Comparison of ENCODE assay signal across 8 mouse cellular contexts in the genomic region with DNA sequence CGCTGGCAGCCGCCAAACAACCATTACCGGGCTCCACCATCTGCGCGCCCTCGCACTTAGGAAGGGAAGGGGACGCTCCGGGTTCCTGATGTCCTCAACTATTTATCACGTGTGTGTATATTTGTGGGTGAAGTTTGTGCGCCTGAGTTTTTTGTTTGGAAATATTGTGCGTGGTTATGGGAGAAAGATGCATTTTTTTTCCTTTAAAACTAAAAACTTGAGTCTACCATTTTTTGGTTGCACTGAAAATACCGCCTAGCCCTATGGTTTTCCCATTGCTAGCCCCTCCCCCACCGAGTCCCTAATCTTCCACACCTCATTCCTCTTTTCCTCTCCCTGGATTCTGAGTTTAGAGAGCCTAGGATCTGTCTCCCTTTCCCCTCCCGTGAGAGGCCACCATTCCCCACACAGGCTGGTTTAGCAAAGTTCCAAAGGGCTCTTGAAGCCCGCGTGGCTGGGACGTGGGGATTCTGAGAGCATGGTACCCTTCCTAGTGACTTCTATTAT. TPM values are rescaled to one million over a fixed set of nuclear protein-coding genes. Genes with fewer than 3 reads are reported as not detected.
DNase-seq lines count a peak whose midpoint lies in the region; ATAC-seq and TF ChIP-seq lines count a peak whose summit lies in the region.
"Had no signal": no experiment of that assay in that cellular context is flagged by ENCODE, and none has a peak within 500 bp of the region (broad histone marks: within the 10 kb centered on the region; RNA-seq: fewer than 3 reads in every experiment).

No protein-coding gene starts in this region.

- H3K36me3 ChIP-seq in spleen, adult 2 months (ENCODE audit: control insufficient read depth, insufficient read depth, low read length): no peaks in the 10 kb centered on the region
- no peaks in the 10 kb centered on the region for H3K36me3 ChIP-seq in limb, embryonic 14.5 days (ENCODE audit: control insufficient read depth, insufficient read depth, low read length)
- H3K36me3 ChIP-seq in stomach, postnatal 0 days (ENCODE audit: control insufficient read depth, insufficient read depth, low read length): no peaks in the 10 kb centered on the region

- TF ChIP-seq POLR2A in spleen, adult 2 months (IDR thresholded peaks at IDR 0.05; ENCODE audit: low read depth, low read length): no peak
- TF ChIP-seq POLR2A in embryonic fibroblast, embryonic 13.5 days (IDR thresholded peaks at IDR 0.05; ENCODE audit: low read depth, low read length): no peak
- no peak for TF ChIP-seq POLR2A in limb, embryonic 14.5 days (IDR thresholded peaks at IDR 0.05; ENCODE audit: borderline replicate concordance, extremely low read depth, insufficient read depth, insufficient read length)

- TF ChIP-seq EP300 in stomach, postnatal 0 days (optimal IDR thresholded peaks at IDR 0.05): no peak

- peak overlapping the region; percentile 54; the same call in 1 of the 2 replicates for H3K4me3 ChIP-seq in spleen, adult 2 months (ENCODE audit: extremely low read depth, insufficient read depth, insufficient read length)
- peak overlapping the region; percentile 15; the same call in 1 of the 2 replicates for H3K4me3 ChIP-seq in embryonic fibroblast, embryonic 13.5 days (ENCODE audit: insufficient read depth, low read length)
- H3K4me3 ChIP-seq in limb, embryonic 14.5 days (replicated peaks; ENCODE audit: low read length): peak overlapping the region; percentile 55
- H3K4me3 ChIP-seq in stomach, postnatal 0 days (ENCODE audit: low read depth, low read length): peak overlapping the region; percentile 58

- peaks cover 3% of the 10 kb centered on the region; the same call in 1 of the 2 replicates for H3K27me3 ChIP-seq in spleen, adult 2 months (ENCODE audit: control insufficient read depth, insufficient read depth, low read length)
- H3K27me3 ChIP-seq in limb, embryonic 14.5 days (ENCODE audit: control insufficient read depth, insufficient read depth, low read length): peaks cover 58% of the 10 kb centered on the region
- no peaks in the 10 kb centered on the region; the same call in 1 of the 2 replicates for H3K27me3 ChIP-seq in stomach, postnatal 0 days (ENCODE audit: control insufficient read depth, insufficient read depth, low read length)

- H3K4me2 ChIP-seq in limb, embryonic 14.5 days (replicated peaks; ENCODE audit: low read depth, low read length, severe bottlenecking): peak overlapping the region; percentile 88
- peak overlapping the region; percentile 85 for H3K4me2 ChIP-seq in stomach, postnatal 0 days (replicated peaks; ENCODE audit: low read depth)

- H3K9me3 ChIP-seq in limb, embryonic 14.5 days (ENCODE audit: control insufficient read depth, low read length): no peaks in the 10 kb centered on the region
- no peaks in the 10 kb centered on the region for H3K9me3 ChIP-seq in stomach, postnatal 0 days (ENCODE audit: control insufficient read depth, low read length)

- H3K27ac ChIP-seq in spleen, adult 2 months (ENCODE audit: insufficient read depth, low read length): no peak overlapping the region; the same call in 1 of the 2 replicates
- no peak overlapping the region for H3K27ac ChIP-seq in embryonic fibroblast, embryonic 13.5 days (ENCODE audit: insufficient read depth, low read length)
- H3K27ac ChIP-seq in limb, embryonic 14.5 days (replicated peaks; ENCODE audit: low read depth, low read length): no peak overlapping the region
- H3K27ac ChIP-seq in stomach, postnatal 0 days (replicated peaks): peak overlapping the region; percentile 96

- WGBS in spleen, adult 2 months: 7% methylated on average over 17 of the region's 17 CpGs
- WGBS in limb, embryonic 14.5 days: 1% methylated on average over 16 of the region's 17 CpGs
- 4% methylated on average over 17 of the region's 17 CpGs for WGBS in stomach, postnatal 0 days

- no peak for TF ChIP-seq CTCF in spleen, adult 2 months (IDR thresholded peaks at IDR 0.05; ENCODE audit: extremely low read depth, insufficient read depth, insufficient read length, insufficient replicate concordance)
- no peak for TF ChIP-seq CTCF in embryonic fibroblast, embryonic 13.5 days (IDR thresholded peaks at IDR 0.05; ENCODE audit: borderline replicate concordance, insufficient read depth, low read length)
- TF ChIP-seq CTCF in stomach, postnatal 0 days (IDR thresholded peaks at IDR 0.05; ENCODE audit: low read depth): no peak

- H3K9ac ChIP-seq in limb, embryonic 14.5 days (ENCODE audit: low read depth, low read length, severe bottlenecking): peak overlapping the region; percentile 43
- peak overlapping the region; percentile 64 for H3K9ac ChIP-seq in stomach, postnatal 0 days (ENCODE audit: low read length)

- DNase-seq in spleen, adult 2 months (ENCODE audit: low read depth in 1 of 2, low spot score in 2 of 2): no peak
- no peak for DNase-seq in spleen, postnatal 10 days (ENCODE audit: low spot score in 2 of 2)
- DNase-seq in limb, embryonic 14.5 days (ENCODE audit: low spot score): no peak
- DNase-seq in stomach, postnatal 0 days (ENCODE audit: low spot score): no peak
- no peak for DNase-seq in layer of hippocampus, postnatal 25 days (ENCODE audit: extremely low spot score in 1 of 2, low spot score in 1 of 2)
- no peak for DNase-seq in left cerebral cortex, adult 11 months (ENCODE audit: low spot score)

- ATAC-seq in limb, embryonic 14.5 days (ENCODE audit: low FRiP score, low read depth): no peak
- ATAC-seq in stomach, postnatal 0 days (ENCODE audit: low FRiP score, low TSS enrichment): no peak

- peaks cover 18% of the 10 kb centered on the region for H3K4me1 ChIP-seq in spleen, adult 2 months (ENCODE audit: control insufficient read depth, insufficient read depth, insufficient read length)
- H3K4me1 ChIP-seq in embryonic fibroblast, embryonic 13.5 days (ENCODE audit: control insufficient read depth, insufficient read depth, low read length): peaks cover 4% of the 10 kb centered on the region; the same call in 1 of the 2 replicates
- H3K4me1 ChIP-seq in limb, embryonic 14.5 days (ENCODE audit: control insufficient read depth, insufficient read depth, low read length): peaks cover 35% of the 10 kb centered on the region
- H3K4me1 ChIP-seq in stomach, postnatal 0 days (replicated peaks; ENCODE audit: control insufficient read depth, insufficient read depth): peaks cover 3% of the 10 kb centered on the region; the same call in 1 of the 2 replicates

RNA-seq across cellular contexts. Expression of a gene that starts 1.4 kb away (rescaled TPM):
- 8.0 and 13.8 TPM in 2 replicates for polyA plus RNA-seq in spleen, adult 2 months (2012; rRNA removed)
- 1.7 and 3.2 TPM in 2 replicates for polyA plus RNA-seq in embryonic fibroblast, embryonic 13.5 days (2011; ENCODE audit: insufficient read length, low read depth, missing spikeins)
- 34.0 and 34.1 TPM in 2 replicates for polyA plus RNA-seq in limb, embryonic 14.5 days (2012; rRNA removed)
- 27.7 and 28.2 TPM in 2 replicates for polyA plus RNA-seq in limb, embryonic 14.5 days (2014; fragmentation: Nextera tagmentation; extraction: Ambion mirVana)
- polyA plus RNA-seq in stomach, postnatal 0 days (2015; fragmentation: Nextera tagmentation; extraction: Ambion mirVana): 25.3 and 25.6 TPM in 2 replicates
- total RNA-seq in layer of hippocampus, postnatal 25 days (2021): 10 to 100 TPM; 27.5 to 35.7 TPM

RNA-seq across cellular contexts. Expression of a gene that starts 14.7 kb away (rescaled TPM):
- polyA plus RNA-seq in spleen, adult 2 months (2012; rRNA removed): 77.5 and 104 TPM in 2 replicates
- 17.5 and 21.8 TPM in 2 replicates for polyA plus RNA-seq in embryonic fibroblast, embryonic 13.5 days (2011; ENCODE audit: insufficient read length, low read depth, missing spikeins)
- 5.9 and 6.4 TPM in 2 replicates for polyA plus RNA-seq in limb, embryonic 14.5 days (2012; rRNA removed)
- 8.1 and 8.5 TPM in 2 replicates for polyA plus RNA-seq in limb, embryonic 14.5 days (2014; fragmentation: Nextera tagmentation; extraction: Ambion mirVana)
- polyA plus RNA-seq in stomach, postnatal 0 days (2015; fragmentation: Nextera tagmentation; extraction: Ambion mirVana): 13.1 and 13.7 TPM in 2 replicates
- total RNA-seq in layer of hippocampus, postnatal 25 days (2021): 1 to 10 TPM; 1.5 TPM

RNA-seq across cellular contexts. Expression of a gene that starts 29.3 kb away (rescaled TPM):
- polyA plus RNA-seq in spleen, adult 2 months (2012; rRNA removed): 61.6 and 68.1 TPM in 2 replicates
- polyA plus RNA-seq in embryonic fibroblast, embryonic 13.5 days (2011; ENCODE audit: insufficient read length, low read depth, missing spikeins): 38.8 and 42.3 TPM in 2 replicates
- polyA plus RNA-seq in limb, embryonic 14.5 days (2012; rRNA removed): 84.4 and 98.3 TPM in 2 replicates
- 88.4 and 106 TPM in 2 replicates for polyA plus RNA-seq in limb, embryonic 14.5 days (2014; fragmentation: Nextera tagmentation; extraction: Ambion mirVana)
- polyA plus RNA-seq in stomach, postnatal 0 days (2015; fragmentation: Nextera tagmentation; extraction: Ambion mirVana): 58.6 and 59.1 TPM in 2 replicates
- 10 to 100 TPM; 55.8 to 58.9 TPM for total RNA-seq in layer of hippocampus, postnatal 25 days (2021)

RNA-seq across cellular contexts. Expression of a gene that starts 32.5 kb away (rescaled TPM):
- 0.05 TPM in 1 of 2 replicates, not detected in the other for polyA plus RNA-seq in spleen, adult 2 months (2012; rRNA removed)
- polyA plus RNA-seq in embryonic fibroblast, embryonic 13.5 days (2011; ENCODE audit: insufficient read length, low read depth, missing spikeins): not detected in 2 replicates
- not detected in 2 replicates for polyA plus RNA-seq in limb, embryonic 14.5 days (2012; rRNA removed)
- polyA plus RNA-seq in limb, embryonic 14.5 days (2014; fragmentation: Nextera tagmentation; extraction: Ambion mirVana): not detected in 2 replicates
- not detected in 2 replicates for polyA plus RNA-seq in stomach, postnatal 0 days (2015; fragmentation: Nextera tagmentation; extraction: Ambion mirVana)
- under 1 TPM in 1 of 2 experiments, not detected in 1; 0.32 TPM for total RNA-seq in layer of hippocampus, postnatal 25 days (2021)
- total RNA-seq: common myeloid progenitor, adult 5-6 weeks had no signal

RNA-seq across cellular contexts. Expression of a gene that starts 36.6 kb away (rescaled TPM):
- polyA plus RNA-seq in spleen, adult 2 months (2012; rRNA removed): 0.11 and 0.16 TPM in 2 replicates
- not detected in 2 replicates for polyA plus RNA-seq in embryonic fibroblast, embryonic 13.5 days (2011; ENCODE audit: insufficient read length, low read depth, missing spikeins)
- polyA plus RNA-seq in limb, embryonic 14.5 days (2012; rRNA removed): not detected in 2 replicates
- 0.17 TPM in 1 of 2 replicates, not detected in the other for polyA plus RNA-seq in limb, embryonic 14.5 days (2014; fragmentation: Nextera tagmentation; extraction: Ambion mirVana)
- polyA plus RNA-seq in stomach, postnatal 0 days (2015; fragmentation: Nextera tagmentation; extraction: Ambion mirVana): 0.92 TPM in 1 of 2 replicates, not detected in the other
- total RNA-seq in layer of hippocampus, postnatal 25 days (2021): under 1 TPM in 1 of 2 experiments, not detected in 1; 0.59 TPM
- total RNA-seq: common myeloid progenitor, adult 5-6 weeks had no signal
